Mouse (Mus musculus) right cerebral cortex, adult 18-20 months (tissue): Measurements from ENCODE around the gene Timd4.

ENCODE experiments used
- DNase-seq: peaks from one replicate; pipeline ENCODE4 v3.0.0; 2022; ENCODE audit warnings: mixed read lengths

Timd4 gene

GRCm38 (mm10) chr11:46810511-46810910 lies at the start of gene Timd4:
Gene Timd4, plus strand, starts transcription at chr11:46810800.
- no peak for DNase-seq

GRCm38 (mm10) chr11:46776879-46777278 lies 33.7 kb upstream of the Timd4 start:
- no peak for DNase-seq

- DNase-seq: no peak
Observed at GRCm38 (mm10) chr11:46779811-46780210, 30.8 kb upstream of the Timd4 start.

GRCm38 (mm10) chr11:46804440-46804839 lies 6.2 kb upstream of the Timd4 start:
- no peak for DNase-seq

- no peak for DNase-seq
Observed at GRCm38 (mm10) chr11:46817692-46818091, 7.1 kb downstream of the Timd4 start.

GRCm38 (mm10) chr11:46819930-46820329 lies 9.3 kb downstream of the Timd4 start:
- no peak for DNase-seq

GRCm38 (mm10) chr11:46830348-46830747 lies 19.7 kb downstream of the Timd4 start:
- DNase-seq: no peak

GRCm38 (mm10) chr11:46835080-46835479 lies 24.5 kb downstream of the Timd4 start:
- DNase-seq: no peak

- DNase-seq: no peak
Observed at GRCm38 (mm10) chr11:46842015-46842726, 31.6 kb downstream of the Timd4 start.

GRCm38 (mm10) chr11:46846661-46847060 lies 36.1 kb downstream of the Timd4 start:
- DNase-seq: no peak

- DNase-seq: no peak
Observed at GRCm38 (mm10) chr11:46847827-46848220, 37.2 kb downstream of the Timd4 start.

- DNase-seq: no peak
Observed at GRCm38 (mm10) chr11:46848221-46848971, 37.8 kb downstream of the Timd4 start.

- peak; percentile 28 for DNase-seq
Observed at GRCm38 (mm10) chr11:46864809-46865208, 54.2 kb downstream of the Timd4 start.

GRCm38 (mm10) chr11:46868594-46868993 lies 58.0 kb downstream of the Timd4 start:
- DNase-seq: no peak

- peak; percentile 14 for DNase-seq
Observed at GRCm38 (mm10) chr11:46875774-46876173, 65.2 kb downstream of the Timd4 start.

GRCm38 (mm10) chr11:46882456-46882855 lies 71.9 kb downstream of the Timd4 start:
- no peak for DNase-seq

GRCm38 (mm10) chr11:46889093-46889492 lies 78.5 kb downstream of the Timd4 start:
- no peak for DNase-seq
